Mouse (Mus musculus): ENCODE data around the gene Mapk10. TPM values are rescaled to one million over a fixed set of nuclear protein-coding genes. Genes with fewer than 3 reads are reported as not detected.
A peak's percentile ranks its signal among the peaks of the same experiment; 100 is the strongest.

Gene Mapk10
- total and polyA plus RNA-seq, 3 experiments = 0.10 to 0.95 (median 0.47) TPM

GRCm38 (mm10) chr5:103208869-103209268, 2.3 kb downstream of the Mapk10 start:
- in situ Hi-C loops (cut with MboI; ENCODE audit: low pct_ligation_motif_present, low pct_unique_long_range_greater_than_20kb, low sequenced_read_pairs) = loop anchor here (10.0 kb wide), 1 partner anchor 116 kb away; no protein-coding TSS in a partner anchor
- Histone ChIP-seq H3K9me3 (replicated peaks; ENCODE audit: low read length) (no peaks in the 10 kb centered on the region), H3K4me3 (replicated peaks in 1 of 3; ENCODE audit: low read depth in 2 of 3, low read length in 2 of 3, poor library complexity in 1 of 3) (peak overlapping the region; percentile 22 to 43 (median 32)), H3K4me2 (ENCODE audit: insufficient read depth, low read depth, poor library complexity, severe bottlenecking) (peak overlapping the region; percentile 94), H3K27ac (ENCODE audit: insufficient read depth, low read depth) (no peak overlapping the region), H3K9ac (ENCODE audit: insufficient read depth, low read depth) (no peak overlapping the region), H3K4me1 (ENCODE audit: control insufficient read depth in 1 of 2, insufficient read depth in 2 of 2) (peaks cover 14 to 20% of the 10 kb centered on the region in 2 experiments), H3K36me3 (replicated peaks in 1 of 2; ENCODE audit: control insufficient read depth in 1 of 2, insufficient read depth in 1 of 2, low read length in 1 of 2) (no peaks in the 10 kb centered on the region), H3K27me3 (replicated peaks) (no peaks in the 10 kb centered on the region), H3K79me2 (replicated peaks; ENCODE audit: control insufficient read depth, extremely low read depth, insufficient read depth, poor library complexity, severe bottlenecking) (no peaks in the 10 kb centered on the region)
- peak; percentile 95 for DNase-seq (ENCODE audit: extremely low read depth)
- dilution Hi-C loops (cut with MboI; ENCODE audit: extremely low pct_ligation_motif_present, extremely low pct_unique_long_range_greater_than_20kb, low sequenced_read_pairs) = no loop called here
- no peak for TF ChIP-seq POLR2AphosphoS2 (IDR thresholded peaks at IDR 0.05; ENCODE audit: low read depth, low read length)
- peak; percentile 51; the same call in 1 of the 2 replicates for TF ChIP-seq MAFK (IDR thresholded peaks at IDR 0.05; ENCODE audit: insufficient replicate concordance, low read length)
- TF ChIP-seq MXI1 (IDR thresholded peaks at IDR 0.05; ENCODE audit: low read depth, low read length) = 0 out of 2 replicates have a peak, but pooled peaks have one; percentile 52
- TF ChIP-seq BHLHE40 (IDR thresholded peaks at IDR 0.05; ENCODE audit: low read depth, low read length) = peak; percentile 84
- peak; percentile 95 for TF ChIP-seq EP300 (IDR thresholded peaks at IDR 0.05; ENCODE audit: low read length)
- peak; percentile 63; the same call in 1 of the 2 replicates for TF ChIP-seq TCF12 (IDR thresholded peaks at IDR 0.05; ENCODE audit: low read depth, low read length)
- no peak for TF ChIP-seq NRF1 (IDR thresholded peaks at IDR 0.05; ENCODE audit: low read depth, low read length)
- TF ChIP-seq MYC (IDR thresholded peaks at IDR 0.05; ENCODE audit: low read depth, low read length) = peak; percentile 52; the same call in 1 of the 2 replicates
- TF ChIP-seq UBTF (IDR thresholded peaks at IDR 0.05; ENCODE audit: low read depth, low read length) = no peak
- TF ChIP-seq TBP (conservative IDR thresholded peaks at IDR 0.05; ENCODE audit: low read depth, low read length) = no peak
- no peak for TF ChIP-seq POLR2A (IDR thresholded peaks at IDR 0.05; ENCODE audit: low read depth, low read length)
- TF ChIP-seq IRF4 (IDR thresholded peaks at IDR 0.05; ENCODE audit: low read depth, low read length) = peak; percentile 88
- TF ChIP-seq ETS1 (conservative IDR thresholded peaks at IDR 0.05; ENCODE audit: low read depth, low read length) = peak; percentile 77
- peak; percentile 73 for TF ChIP-seq RCOR1 (conservative IDR thresholded peaks at IDR 0.05; ENCODE audit: low read depth, low read length)
- TF ChIP-seq JUN (IDR thresholded peaks at IDR 0.05; ENCODE audit: insufficient read depth, low read depth, low read length) = 0 out of 2 replicates have a peak, but pooled peaks have one; percentile 31
- TF ChIP-seq CHD2 (IDR thresholded peaks at IDR 0.05; ENCODE audit: low read length) = peak; percentile 81
- no peak for TF ChIP-seq ELF1 (IDR thresholded peaks at IDR 0.05; ENCODE audit: low read depth, low read length)
- peak; percentile 75 for TF ChIP-seq SIN3A (IDR thresholded peaks at IDR 0.05; ENCODE audit: low read length)
- 0 out of 2 replicates have a peak, but pooled peaks have one; percentile 30 for TF ChIP-seq KAT2A (IDR thresholded peaks at IDR 0.05; ENCODE audit: insufficient replicate concordance, low read length)
- no peak for TF ChIP-seq MAX (IDR thresholded peaks at IDR 0.05; ENCODE audit: low read length)
- TF ChIP-seq E2F4 (IDR thresholded peaks at IDR 0.05; ENCODE audit: insufficient replicate concordance, low read depth, low read length) = no peak
- TF ChIP-seq JUND (conservative IDR thresholded peaks at IDR 0.05; ENCODE audit: low read depth, low read length) = peak; percentile 28; the same call in 1 of the 2 replicates
- TF ChIP-seq MEF2A (IDR thresholded peaks at IDR 0.05; ENCODE audit: borderline replicate concordance, low read depth, low read length) = peak; percentile 76
- no peak for TF ChIP-seq USF2 (conservative IDR thresholded peaks at IDR 0.05; ENCODE audit: low read depth, low read length)
